Mouse (Mus musculus): ENCODE measurements at regions not wholly inside any gene's neighbourhood (a gene's known extent, or its start where the extent isn't known, plus 50 kb on each side); places are given as distances from the start of the nearest gene placed in this dataset.

DNA sequence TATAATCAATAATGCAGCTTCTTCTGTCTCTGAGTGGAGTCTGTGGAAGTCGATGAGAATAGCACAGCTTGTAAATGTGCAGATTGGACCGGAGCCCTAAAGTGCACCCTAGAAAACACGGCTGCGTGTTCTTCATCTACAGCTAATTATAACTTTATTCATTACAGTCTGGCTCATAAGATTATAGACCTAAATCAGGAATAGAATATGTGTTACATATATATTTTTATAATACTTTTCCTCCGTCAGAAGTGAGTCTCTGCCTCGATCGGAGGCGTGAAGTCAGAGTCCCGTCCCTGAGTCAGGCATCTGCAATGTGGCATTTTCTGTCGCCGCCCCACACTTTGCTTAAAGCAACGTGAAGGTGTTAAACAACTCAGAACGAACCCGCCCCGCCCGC, 288.7 kb upstream of the 4930535I16Rik start:
- TF ChIP-seq CTCF (IDR thresholded peaks at IDR 0.05; ENCODE audit: low read depth) = no peak
- TF ChIP-seq EP300 (IDR thresholded peaks at IDR 0.05; ENCODE audit: low read depth) = no peak

All from liver, postnatal 0 days (tissue).